Mouse (Mus musculus) E14TG2a.4 (cell line): ENCODE results near the gene Pigq.

Source experiments
- H3K27me3 ChIP-seq: 2 replicates; pipeline ENCODE4 v1.6.1; 2014; ENCODE audit warnings: low read length, control low read depth; ENCODE audit not compliant: insufficient read depth
- H3K36me3 ChIP-seq: 2 replicates; pipeline ENCODE4 v1.6.1; 2014; ENCODE audit warnings: low read length, control low read depth; ENCODE audit not compliant: insufficient read depth
- H3K4me1 ChIP-seq: replicated peaks from 2 replicates; pipeline ENCODE4 v1.6.1; 2014; ENCODE audit warnings: low read depth, low read length, control low read depth
- H3K4me3 ChIP-seq: replicated peaks from 2 replicates; pipeline ENCODE4 v1.5.1; 2014; ENCODE audit warnings: mild to moderate bottlenecking, low read length
- H3K9me3 ChIP-seq: 2 replicates; pipeline ENCODE4 v1.6.1; 2014; ENCODE audit warnings: low read length, control low read depth
- CTCF ChIP-seq: conservative IDR thresholded peaks from 2 replicates; pipeline ENCODE4 v1.5.1; 2014; ENCODE audit warnings: low read length
- NANOG ChIP-seq: IDR thresholded peaks from 2 replicates; pipeline ENCODE4 v1.6.1; 2014; ENCODE audit warnings: borderline replicate concordance, low read length, mixed read lengths
- POU5F1 ChIP-seq: IDR thresholded peaks from 2 replicates; pipeline ENCODE4 v1.6.1; 2014; ENCODE audit warnings: low read length, borderline replicate concordance

Pigq gene

DNA sequence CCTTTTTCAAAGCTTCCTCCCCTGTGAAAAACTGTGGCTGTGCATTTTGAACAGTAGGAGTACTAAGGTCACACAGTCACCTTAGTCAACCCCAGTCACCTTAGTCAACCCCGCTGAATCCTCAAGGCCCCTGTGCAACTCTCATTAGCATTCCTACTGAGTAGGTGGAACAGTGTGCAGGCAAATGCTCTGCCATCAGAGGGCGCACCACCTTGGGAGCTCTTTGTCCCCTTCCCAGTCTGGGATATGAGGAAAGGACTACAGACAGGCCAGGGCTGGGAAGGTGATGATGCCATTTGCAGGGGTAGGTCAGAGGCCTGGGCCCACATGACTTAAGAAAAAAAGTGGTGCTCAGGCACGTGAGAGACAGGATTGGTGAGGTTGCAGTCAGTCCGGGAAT is 65.5 kb downstream of the Pigq start:
- Histone ChIP-seq H3K27me3 (no peaks in the 10 kb centered on the region; the same call in 1 of the 2 replicates), H3K36me3 (peaks cover 69% of the 10 kb centered on the region), H3K4me3 (0 out of 2 replicates have a peak overlapping the region, but pooled peaks have one; percentile 5), H3K9me3 (no peaks in the 10 kb centered on the region), H3K4me1 (peaks cover 87% of the 10 kb centered on the region)
- TF ChIP-seq NANOG (no peak), CTCF (peak; percentile 81), POU5F1 (no peak)

DNA sequence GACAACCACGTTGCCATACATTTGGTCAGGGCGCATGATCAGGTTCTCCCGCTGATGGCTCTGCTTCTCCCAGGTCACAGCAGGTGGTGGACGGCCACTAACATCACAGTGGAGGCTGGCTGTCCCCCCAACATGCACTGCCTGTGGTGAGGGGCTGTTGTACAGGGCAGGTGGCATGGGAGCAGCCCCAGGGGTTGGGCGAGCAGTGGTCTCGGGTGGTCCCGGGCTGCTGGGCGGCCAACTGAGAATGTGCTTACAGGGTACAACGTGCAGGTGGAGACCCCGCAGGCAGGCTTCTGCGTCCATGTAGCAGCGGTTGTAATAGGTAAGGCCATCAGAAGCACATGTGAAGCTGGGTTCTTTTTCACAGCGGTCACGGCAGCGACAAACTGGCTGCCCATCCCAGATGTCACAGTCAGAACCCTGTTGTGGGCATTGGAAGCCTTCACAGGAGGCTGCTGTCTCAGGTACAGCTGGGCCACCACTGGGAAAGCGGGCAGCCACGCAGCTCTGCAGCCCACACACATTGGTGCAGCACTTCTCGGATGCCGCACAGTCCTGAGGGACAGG is 66.0 kb downstream of the Pigq start:
- no peak for TF ChIP-seq CTCF
- TF ChIP-seq POU5F1 = no peak
- no peak for TF ChIP-seq NANOG
- H3K9me3 ChIP-seq = no peaks in the 10 kb centered on the region
- H3K4me1 ChIP-seq = peaks cover 87% of the 10 kb centered on the region
- peaks cover 64% of the 10 kb centered on the region for H3K36me3 ChIP-seq
- H3K27me3 ChIP-seq = no peaks in the 10 kb centered on the region; the same call in 1 of the 2 replicates
- H3K4me3 ChIP-seq = peak overlapping the region; percentile 5; the same call in 1 of the 2 replicates

DNA sequence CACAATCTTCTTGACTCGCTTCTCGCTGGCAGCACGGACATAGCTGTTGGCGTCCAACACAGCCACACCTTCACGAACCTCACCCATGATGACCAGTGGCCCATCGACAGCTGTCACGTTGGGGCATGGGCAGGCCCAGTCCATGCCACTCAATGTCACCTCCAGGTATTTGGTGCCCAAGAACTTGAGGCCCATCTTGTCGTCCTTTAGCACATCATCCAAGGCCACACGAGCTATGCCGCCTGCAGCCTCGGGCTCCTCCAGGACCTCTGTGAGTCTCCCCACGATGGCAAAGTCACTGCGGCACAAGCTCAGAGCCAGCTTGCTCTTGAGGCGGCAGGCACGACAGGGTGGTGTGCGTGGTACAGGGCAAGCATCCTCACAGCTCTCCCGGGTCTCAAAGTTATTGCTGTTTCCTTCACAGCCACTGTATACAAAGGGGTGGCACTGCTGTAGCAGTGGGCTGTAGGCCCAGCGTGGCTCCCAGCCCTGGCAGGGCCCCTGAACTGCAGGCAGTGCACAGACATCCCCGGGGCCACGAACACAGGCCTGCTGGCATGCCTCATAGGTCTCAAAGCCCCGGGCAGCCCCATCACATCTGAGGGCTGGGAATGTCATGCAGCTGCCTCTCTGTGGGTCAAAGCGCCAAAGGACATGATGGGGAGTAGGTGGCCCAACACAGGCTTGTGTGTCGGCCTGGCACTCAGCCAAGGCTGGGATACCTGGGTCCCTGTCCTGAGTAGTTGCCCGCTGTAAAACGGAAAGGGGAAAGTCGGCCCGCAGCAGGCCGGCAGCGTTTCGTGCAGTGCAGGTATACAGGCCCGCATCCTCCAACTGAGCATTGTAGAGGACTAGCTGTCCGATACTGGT is 66.8 kb downstream of the Pigq start:
- Histone ChIP-seq H3K36me3 (peaks cover 57% of the 10 kb centered on the region), H3K27me3 (no peaks in the 10 kb centered on the region; the same call in 1 of the 2 replicates), H3K4me1 (peaks cover 85% of the 10 kb centered on the region), H3K9me3 (no peaks in the 10 kb centered on the region), H3K4me3 (peak overlapping the region; percentile 5; the same call in 1 of the 2 replicates)
- no peak for TF ChIP-seq POU5F1
- no peak for TF ChIP-seq CTCF
- TF ChIP-seq NANOG = no peak

DNA sequence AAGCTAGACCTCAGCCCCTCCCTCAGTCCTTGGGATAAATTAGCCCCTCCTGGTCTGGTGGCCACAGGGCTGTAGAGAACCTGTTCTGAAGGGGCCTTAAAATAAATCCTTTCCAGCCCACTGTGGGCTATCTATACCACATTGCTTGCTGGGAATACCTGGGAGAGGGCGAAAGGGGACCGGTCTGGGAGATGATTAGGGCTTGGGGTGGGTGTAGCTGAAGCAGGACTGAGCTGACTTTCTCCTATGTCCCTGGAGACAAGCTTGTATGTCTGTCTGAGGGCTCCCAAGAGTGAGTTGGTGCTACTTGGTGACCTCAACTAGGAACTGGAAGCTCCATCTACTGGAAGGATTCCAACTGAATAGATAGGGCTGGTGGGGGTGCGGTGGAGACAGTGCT is 67.7 kb downstream of the Pigq start:
- peaks cover 47% of the 10 kb centered on the region for H3K36me3 ChIP-seq
- no peaks in the 10 kb centered on the region; the same call in 1 of the 2 replicates for H3K27me3 ChIP-seq
- H3K9me3 ChIP-seq = no peaks in the 10 kb centered on the region
- no peak for TF ChIP-seq POU5F1
- TF ChIP-seq NANOG = no peak
- TF ChIP-seq CTCF = no peak
- H3K4me1 ChIP-seq = peaks cover 77% of the 10 kb centered on the region
- no peak overlapping the region for H3K4me3 ChIP-seq
